Mouse (Mus musculus) heart, embryonic 16.5 days (tissue): ENCODE measurements around the gene Map4k5. TPM values are rescaled to one million over a fixed set of nuclear protein-coding genes. Genes with fewer than 3 reads are reported as not detected.

Experiments used
- ATAC-seq: fragments of 200-750 bp; cut with Nextera tagmentation; replicated peaks from 2 replicates; pipeline ENCODE4 v1.8.0; 2017; ENCODE audit warnings: moderate number of reproducible peaks; ENCODE audit not compliant: insufficient read depth, low FRiP score; ENCODE audit errors: extremely low read depth
- H3K27ac ChIP-seq: fragments of 300-500 bp; sonication (generic); 2 replicates; pipeline ENCODE4 v1.5.1; 2014; ENCODE audit warnings: mild to moderate bottlenecking, low read length, control low read depth, moderate library complexity
- H3K27me3 ChIP-seq: fragments of 300-500 bp; sonication (generic); 2 replicates; pipeline ENCODE4 v1.6.1; 2014; ENCODE audit warnings: low read length, mixed read lengths; ENCODE audit not compliant: control insufficient read depth, insufficient read depth
- H3K36me3 ChIP-seq: fragments of 300-500 bp; sonication (generic); 2 replicates; pipeline ENCODE4 v1.6.1; 2014; ENCODE audit not compliant: control insufficient read depth, insufficient read depth
- H3K4me1 ChIP-seq: fragments of 300-500 bp; sonication (generic); 2 replicates; pipeline ENCODE4 v1.6.1; 2014; ENCODE audit warnings: low read length, mixed read lengths; ENCODE audit not compliant: control insufficient read depth, insufficient read depth
- H3K4me2 ChIP-seq: fragments of 300-500 bp; sonication (generic); 2 replicates; pipeline ENCODE4 v1.6.1; 2014; ENCODE audit warnings: low read depth, mild to moderate bottlenecking, control low read depth, low read length
- H3K4me3 ChIP-seq: fragments of 300-500 bp; sonication (generic); 2 replicates; pipeline ENCODE4 v1.5.1; 2014; ENCODE audit warnings: mild to moderate bottlenecking, control low read depth, low read length
- H3K9ac ChIP-seq: fragments of 300-500 bp; sonication (generic); 2 replicates; pipeline ENCODE4 v1.6.1; 2014; ENCODE audit warnings: low read length, control low read depth
- H3K9me3 ChIP-seq: fragments of 300-500 bp; sonication (generic); replicated peaks from 2 replicates; pipeline ENCODE4 v1.6.1; 2016; ENCODE audit warnings: low read length; ENCODE audit not compliant: control insufficient read depth
- WGBS: fragments of 180-500 bp; shearing (Covaris S2); extraction: QIAGEN DNeasy Blood & Tissue Kit; methylation state at CpG from one replicate; pipeline ENCODE4 v1.1.7; 2014; 5-methylcytosine and 5-hydroxymethylcytosine counted together
- polyA plus RNA-seq: library from polyadenylated mRNA; unstranded; fragments of >200 nt; fragmentation: Nextera tagmentation; extraction: Ambion mirVana; gene quantifications from 2 replicates; pipeline ENCODE4 v1.2.1, GENCODE M21; 2015

The Map4k5 gene
- polyA plus RNA-seq, 1 experiment from 2014 or later = 25.2 TPM

GRCm38 (mm10) chr12:69879172-69879665, 13.8 kb downstream of the Map4k5 start:
- Histone ChIP-seq H3K27me3 (no peaks in the 10 kb centered on the region), H3K27ac (peak overlapping the region; percentile 31; the same call in 1 of the 2 replicates), H3K4me1 (peaks cover 27% of the 10 kb centered on the region), H3K9me3 (no peaks in the 10 kb centered on the region), H3K4me3 (no peak overlapping the region), H3K36me3 (peaks cover 2% of the 10 kb centered on the region; the same call in 1 of the 2 replicates), H3K9ac (no peak overlapping the region), H3K4me2 (no peak overlapping the region; the same call in 1 of the 2 replicates)
- ATAC-seq = no peak
- WGBS = 22% methylated on average over 4 of the region's 4 CpGs

- Histone ChIP-seq H3K9ac (no peak overlapping the region), H3K36me3 (peaks cover 1% of the 10 kb centered on the region; the same call in 1 of the 2 replicates), H3K27ac (no peak overlapping the region), H3K27me3 (no peaks in the 10 kb centered on the region), H3K4me1 (peaks cover 27% of the 10 kb centered on the region), H3K9me3 (no peaks in the 10 kb centered on the region), H3K4me2 (no peak overlapping the region), H3K4me3 (no peak overlapping the region)
- WGBS = 84% methylated on average over 9 of the region's 9 CpGs
- ATAC-seq = no peak
These were observed 15.1 kb downstream of the Map4k5 start for GRCm38 (mm10) chr12:69877842-69878363.

- Histone ChIP-seq H3K4me2 (no peak overlapping the region), H3K4me1 (peaks cover 7% of the 10 kb centered on the region), H3K9me3 (no peaks in the 10 kb centered on the region), H3K27me3 (no peaks in the 10 kb centered on the region), H3K9ac (no peak overlapping the region), H3K27ac (no peak overlapping the region), H3K36me3 (peaks cover 8% of the 10 kb centered on the region; the same call in 1 of the 2 replicates), H3K4me3 (no peak overlapping the region)
- ATAC-seq = no peak
- 91% methylated on average over 5 of the region's 5 CpGs for WGBS
These were observed 21.4 kb downstream of the Map4k5 start for GRCm38 (mm10) chr12:69871632-69872031.

DNA sequence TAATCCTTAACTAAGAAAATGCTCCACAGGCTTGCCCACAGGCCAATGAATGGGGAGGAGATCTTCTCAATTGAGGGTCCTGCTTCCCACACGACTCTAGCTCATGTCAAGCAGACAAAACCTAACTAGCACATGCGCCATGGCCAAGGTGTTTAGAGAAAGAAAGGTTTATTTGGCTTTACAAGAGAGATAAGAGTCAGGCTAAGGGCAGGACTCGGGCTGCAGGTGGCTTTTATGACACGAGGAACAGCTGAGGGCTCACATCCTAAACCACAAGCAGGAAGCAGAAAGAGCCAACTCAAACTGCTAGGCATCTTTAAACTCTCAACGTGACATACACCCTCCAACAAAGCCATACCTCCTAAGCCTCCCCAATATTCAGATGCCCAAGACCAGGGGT, 25.7 kb downstream of the Map4k5 start:
- H3K36me3 ChIP-seq = peaks cover 10% of the 10 kb centered on the region; the same call in 1 of the 2 replicates

DNA sequence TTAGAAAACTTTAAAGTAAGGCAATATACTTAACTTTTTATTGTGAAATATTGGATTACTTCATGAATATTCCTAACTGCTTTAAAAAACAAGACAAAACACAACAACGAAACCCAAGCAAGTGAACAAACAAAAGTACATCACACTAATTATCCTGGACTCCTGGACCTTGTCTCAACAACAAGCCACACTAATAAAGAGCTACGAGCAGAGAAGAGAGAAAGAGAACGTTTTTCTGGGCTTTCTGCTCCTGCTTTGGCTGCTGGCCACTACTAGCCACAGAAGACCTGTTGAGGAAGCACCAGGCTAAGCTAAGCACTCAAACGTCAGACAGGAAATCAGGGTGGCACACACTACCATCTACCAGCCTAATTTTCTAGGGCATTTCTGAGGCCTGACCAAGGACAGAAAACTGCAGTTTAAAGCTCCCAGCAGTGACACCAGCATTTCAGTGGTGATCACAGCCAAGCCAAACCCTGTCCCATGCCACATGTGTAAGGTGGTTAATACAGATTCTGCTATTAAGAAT, 28.8 kb downstream of the Map4k5 start:
- H3K27me3 ChIP-seq = no peaks in the 10 kb centered on the region
- no peak overlapping the region for H3K9ac ChIP-seq
- no peak overlapping the region for H3K4me2 ChIP-seq
- peaks cover 11% of the 10 kb centered on the region; the same call in 1 of the 2 replicates for H3K4me1 ChIP-seq
- no peak overlapping the region for H3K4me3 ChIP-seq
- no peaks in the 10 kb centered on the region for H3K9me3 ChIP-seq
- ATAC-seq = no peak
- H3K36me3 ChIP-seq = 0 out of 2 replicates have a peak, but pooled peaks cover 3% of the 10 kb centered on the region
- WGBS = 51% methylated on average over 4 of the region's 4 CpGs
- H3K27ac ChIP-seq = 0 out of 2 replicates have a peak overlapping the region, but pooled peaks have one; percentile 30

More for the DNA sequence above, 25.7 kb downstream of the Map4k5 start:
- no peak overlapping the region for H3K4me2 ChIP-seq
- ATAC-seq = no peak
- H3K9ac ChIP-seq = no peak overlapping the region
- H3K27ac ChIP-seq = no peak overlapping the region
- H3K9me3 ChIP-seq = no peaks in the 10 kb centered on the region
- H3K27me3 ChIP-seq = no peaks in the 10 kb centered on the region
- 83% methylated on average over 5 of the region's 5 CpGs for WGBS
- peaks cover 9% of the 10 kb centered on the region; the same call in 1 of the 2 replicates for H3K4me1 ChIP-seq
- H3K4me3 ChIP-seq = no peak overlapping the region

- 64% methylated on average over 5 of the region's 5 CpGs for WGBS
- Histone ChIP-seq H3K27ac (no peak overlapping the region), H3K27me3 (no peaks in the 10 kb centered on the region), H3K9ac (no peak overlapping the region), H3K4me1 (peaks cover 17% of the 10 kb centered on the region), H3K36me3 (0 out of 2 replicates have a peak, but pooled peaks cover 3% of the 10 kb centered on the region), H3K4me2 (no peak overlapping the region), H3K4me3 (no peak overlapping the region), H3K9me3 (no peaks in the 10 kb centered on the region)
- ATAC-seq = no peak
These were observed 29.5 kb downstream of the Map4k5 start for GRCm38 (mm10) chr12:69863505-69863904.

DNA sequence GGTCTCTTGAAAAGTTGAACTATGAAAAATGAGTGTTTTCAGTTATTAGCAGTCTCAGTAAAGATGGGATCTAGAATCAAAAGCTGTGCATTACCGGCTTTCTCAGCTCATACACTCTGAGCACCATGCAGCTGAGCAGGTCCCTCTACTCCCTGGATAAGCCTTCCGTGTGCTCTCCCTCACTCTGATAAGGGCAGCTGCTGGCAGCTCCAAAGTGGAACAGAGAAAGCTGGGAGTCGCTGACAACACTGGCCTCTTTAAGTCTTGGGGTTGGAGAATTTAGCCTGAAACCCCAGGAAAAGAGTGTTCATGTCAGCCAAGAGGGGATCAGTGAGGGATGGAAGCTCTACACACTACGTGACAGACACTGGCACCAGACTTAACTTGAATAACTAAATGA, 34.2 kb downstream of the Map4k5 start:
- Histone ChIP-seq H3K4me1 (peaks cover 17% of the 10 kb centered on the region), H3K36me3 (peaks cover 14% of the 10 kb centered on the region), H3K27ac (no peak overlapping the region), H3K4me3 (no peak overlapping the region), H3K9ac (no peak overlapping the region), H3K4me2 (no peak overlapping the region), H3K9me3 (no peaks in the 10 kb centered on the region), H3K27me3 (no peaks in the 10 kb centered on the region)
- 41% methylated on average over 4 of the region's 4 CpGs for WGBS
- ATAC-seq = peak; percentile 75; the same call in 1 of the 2 replicates

GRCm38 (mm10) chr12:69857597-69857996, 35.4 kb downstream of the Map4k5 start:
- H3K27ac ChIP-seq = no peak overlapping the region

DNA sequence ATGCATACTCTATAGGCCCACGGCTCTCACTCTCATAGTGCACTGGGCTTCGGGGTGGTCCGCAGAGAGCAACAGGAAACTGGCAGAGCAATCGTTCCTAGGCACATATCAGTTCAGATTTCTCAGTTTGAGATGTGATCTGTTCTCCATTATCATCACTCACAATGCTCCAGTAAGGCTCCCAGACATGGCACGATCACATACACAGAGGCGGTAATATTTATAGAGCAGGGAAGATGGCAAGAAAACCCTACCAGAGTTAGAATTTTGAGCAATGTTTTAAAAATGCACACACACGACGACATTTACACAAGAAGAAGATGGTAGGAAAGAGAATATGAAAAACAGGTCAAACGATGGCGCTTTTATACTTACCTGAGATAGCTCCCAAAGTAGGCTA, 36.6 kb downstream of the Map4k5 start:
- Histone ChIP-seq H3K36me3 (peaks cover 22% of the 10 kb centered on the region), H3K27me3 (no peaks in the 10 kb centered on the region), H3K9ac (no peak overlapping the region), H3K9me3 (no peaks in the 10 kb centered on the region), H3K4me3 (no peak overlapping the region), H3K4me1 (peaks cover 11% of the 10 kb centered on the region), H3K4me2 (no peak overlapping the region), H3K27ac (no peak overlapping the region)
- 89% methylated on average over 10 of the region's 10 CpGs for WGBS
- ATAC-seq = no peak

More at GRCm38 (mm10) chr12:69857597-69857996, 35.4 kb downstream of the Map4k5 start:
- H3K9ac ChIP-seq = no peak overlapping the region
- H3K4me1 ChIP-seq = peaks cover 11% of the 10 kb centered on the region
- peaks cover 14% of the 10 kb centered on the region for H3K36me3 ChIP-seq
- WGBS = 89% methylated on average over 2 of the region's 2 CpGs
- no peak overlapping the region for H3K4me3 ChIP-seq
- H3K9me3 ChIP-seq = no peaks in the 10 kb centered on the region
- ATAC-seq = no peak
- H3K4me2 ChIP-seq = no peak overlapping the region
- no peaks in the 10 kb centered on the region for H3K27me3 ChIP-seq
